Mouse (Mus musculus) cerebellum, adult 2 months (tissue): ENCODE results near the gene Rapgef5.

ENCODE experiments used
- CTCF ChIP-seq: fragments of 200-500 bp; IDR thresholded peaks from 2 replicates; pipeline ENCODE4 v1.5.1; 2011; ENCODE audit warnings: low read depth, mild to moderate bottlenecking, control low read depth, low read length, moderate library complexity, borderline replicate concordance; ENCODE audit not compliant: insufficient read depth
- POLR2A ChIP-seq: fragments of 200-500 bp; IDR thresholded peaks from 2 replicates; pipeline ENCODE4 v1.6.1; 2011; ENCODE audit warnings: low read length, control low read depth, borderline replicate concordance; ENCODE audit not compliant: insufficient read depth

DNA sequence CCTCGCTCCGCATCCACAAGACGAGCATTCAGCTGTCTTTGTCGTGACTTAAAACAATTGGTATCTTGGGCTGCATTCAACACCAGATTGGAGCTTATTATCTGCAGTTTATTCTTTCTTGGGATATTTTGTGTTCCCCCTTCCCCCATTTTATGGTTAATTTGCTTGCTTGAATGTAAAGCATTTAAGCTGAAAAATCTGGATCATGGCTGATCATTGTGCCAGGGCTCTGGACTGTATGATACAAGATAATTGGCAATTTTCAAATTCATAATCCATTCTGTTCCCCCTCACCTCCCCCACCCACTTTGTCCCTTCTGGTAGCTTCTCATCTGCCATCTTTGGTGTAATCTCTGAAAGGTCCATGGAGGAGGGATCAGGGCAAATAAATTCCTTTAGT lies 290.2 kb downstream of the Rapgef5 start:
- TF ChIP-seq CTCF, result no peak
- no peak for TF ChIP-seq POLR2A
